Mouse (Mus musculus): ENCODE measurements at regions not wholly inside any gene's neighbourhood (a gene's known extent, or its start where the extent isn't known, plus 50 kb on each side); places are given as distances from the start of the nearest gene placed in this dataset.

DNA sequence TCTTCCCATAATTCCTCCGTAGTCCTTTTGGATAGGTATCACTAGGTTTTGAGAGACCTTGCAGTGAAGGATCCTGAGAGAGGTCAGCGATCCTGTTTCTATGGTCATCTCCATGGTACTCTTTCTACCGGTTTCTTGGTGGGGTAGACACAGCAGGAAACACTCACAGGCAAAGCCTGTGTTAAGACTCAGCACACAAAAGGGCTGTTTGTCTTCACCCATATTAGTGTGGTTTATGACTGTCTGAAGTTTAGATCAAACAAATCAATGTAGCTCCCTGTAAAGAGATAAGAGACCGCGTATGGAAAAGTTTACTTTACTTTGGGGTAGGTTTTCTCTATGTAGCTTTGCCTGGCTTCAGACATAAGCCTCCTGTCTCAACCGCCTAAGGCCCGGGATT lies 282.5 kb upstream of the Rbms1 start:
- DNase-seq (ENCODE audit: low read depth, low spot score), result no peak

DNA sequence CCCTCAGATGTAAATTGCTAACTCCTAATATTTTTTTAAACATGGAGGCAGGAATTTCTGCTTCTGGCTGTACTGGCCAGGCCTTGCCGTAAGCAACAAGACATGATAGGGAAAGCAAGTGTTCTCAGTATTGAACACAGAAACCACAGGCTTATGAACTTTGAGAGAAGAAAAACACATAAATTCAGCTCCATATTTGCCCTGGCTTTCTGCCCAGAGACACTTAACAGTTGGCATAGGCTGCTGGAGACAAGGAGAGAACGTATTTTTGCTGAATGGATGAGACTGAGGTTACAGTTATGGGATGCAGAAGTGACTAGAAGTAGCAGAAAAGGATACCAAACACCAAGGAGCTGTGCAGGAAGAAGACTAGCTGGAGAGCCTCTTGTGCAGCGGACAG lies 258.7 kb upstream of the Rbms1 start:
- DNase-seq (ENCODE audit: low read depth, low spot score), result no peak

GRCm38 (mm10) chr2:61221157-61221556 lies 258.2 kb upstream of the Rbms1 start:
- no peak for DNase-seq (ENCODE audit: low read depth, low spot score)

GRCm38 (mm10) chr2:61213951-61214350 lies 251.0 kb upstream of the Rbms1 start:
- DNase-seq (ENCODE audit: low read depth, low spot score), result no peak

- no peak for DNase-seq (ENCODE audit: low read depth, low spot score)
Observed at GRCm38 (mm10) chr2:61201387-61201786, 238.4 kb upstream of the Rbms1 start.

DNA sequence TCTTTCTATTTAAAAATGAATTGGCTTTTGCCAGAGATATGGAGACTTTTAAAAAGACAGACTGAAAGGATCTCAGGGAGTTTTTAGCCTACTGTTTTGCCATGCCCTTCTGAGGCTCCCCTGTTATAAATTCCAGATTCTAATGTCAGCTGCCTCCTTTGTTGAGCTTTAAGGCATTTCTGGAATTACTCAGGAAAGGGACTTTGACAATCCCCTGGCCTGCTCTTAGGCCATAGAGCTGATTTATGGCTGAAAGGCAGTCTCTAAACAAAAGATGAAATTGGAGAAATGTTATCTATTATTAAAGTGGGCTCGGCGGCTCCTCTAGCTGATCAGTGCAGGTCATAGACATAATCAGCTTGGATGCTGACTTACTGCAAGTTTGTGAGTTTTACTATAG lies 231.0 kb upstream of the Rbms1 start:
- DNase-seq (ENCODE audit: low read depth, low spot score), result no peak

- DNase-seq (ENCODE audit: low read depth, low spot score), result no peak
Observed at GRCm38 (mm10) chr2:61182424-61182979, 219.5 kb upstream of the Rbms1 start.

DNA sequence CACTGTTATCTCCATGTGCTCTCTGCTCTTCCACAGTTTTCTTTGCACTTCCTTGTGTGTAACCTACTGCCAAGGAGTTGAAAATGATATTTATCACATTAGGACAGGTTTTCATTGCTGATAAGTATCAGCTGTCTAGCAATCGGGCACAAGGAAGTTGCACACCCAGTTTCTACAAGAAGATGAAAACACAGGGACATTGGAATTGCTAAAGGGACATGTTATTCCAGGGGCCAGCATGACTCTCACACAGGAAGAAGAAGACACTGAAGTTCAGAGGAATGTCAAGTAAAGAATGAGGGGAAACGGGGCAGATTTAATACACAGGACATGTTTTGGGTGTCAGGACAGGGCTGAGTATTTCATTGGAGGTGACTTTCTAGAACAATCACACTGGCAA lies 214.8 kb upstream of the Rbms1 start:
- no peak for DNase-seq (ENCODE audit: low read depth, low spot score)

DNA sequence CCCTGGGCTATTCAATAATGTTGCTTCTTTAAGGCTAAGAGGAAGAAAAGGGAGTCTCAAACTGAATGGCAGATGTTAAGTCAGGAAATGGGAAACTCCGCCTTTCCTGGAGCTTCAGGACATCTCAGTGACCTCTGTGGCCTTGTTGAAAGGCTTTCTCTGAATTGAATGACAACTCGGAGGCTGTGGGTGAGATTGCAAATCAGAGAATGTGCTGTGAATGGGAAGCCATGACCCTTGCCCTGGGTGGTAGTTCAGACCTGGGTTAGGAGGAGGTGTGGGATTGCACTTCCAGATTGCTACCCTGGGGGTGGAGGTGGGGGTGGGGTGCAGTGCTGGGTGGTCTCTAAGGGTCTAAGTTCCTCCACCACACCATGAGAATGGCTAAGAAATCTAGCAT lies 213.8 kb upstream of the Rbms1 start:
- no peak for DNase-seq (ENCODE audit: low read depth, low spot score)

GRCm38 (mm10) chr2:61173581-61173980 lies 210.6 kb upstream of the Rbms1 start:
- peak; percentile 14 for DNase-seq (ENCODE audit: low read depth, low spot score)

- no peak for DNase-seq (ENCODE audit: low read depth, low spot score)
Observed at GRCm38 (mm10) chr2:61161336-61161735, 198.3 kb upstream of the Rbms1 start.

GRCm38 (mm10) chr2:61159761-61160160 lies 196.8 kb upstream of the Rbms1 start:
- no peak for DNase-seq (ENCODE audit: low read depth, low spot score)

GRCm38 (mm10) chr2:61138998-61139631 lies 176.1 kb upstream of the Rbms1 start:
- DNase-seq (ENCODE audit: low read depth, low spot score), result peak; percentile 86

GRCm38 (mm10) chr2:61138625-61138997 lies 175.6 kb upstream of the Rbms1 start:
- DNase-seq (ENCODE audit: low read depth, low spot score), result no peak

- DNase-seq (ENCODE audit: low read depth, low spot score), result no peak
Observed at GRCm38 (mm10) chr2:61137378-61137777, 174.4 kb upstream of the Rbms1 start.

GRCm38 (mm10) chr2:61136926-61137325 lies 173.9 kb upstream of the Rbms1 start:
- DNase-seq (ENCODE audit: low read depth, low spot score), result no peak

GRCm38 (mm10) chr2:61123046-61123806 lies 160.2 kb upstream of the Rbms1 start:
- no peak for DNase-seq (ENCODE audit: low read depth, low spot score)

DNA sequence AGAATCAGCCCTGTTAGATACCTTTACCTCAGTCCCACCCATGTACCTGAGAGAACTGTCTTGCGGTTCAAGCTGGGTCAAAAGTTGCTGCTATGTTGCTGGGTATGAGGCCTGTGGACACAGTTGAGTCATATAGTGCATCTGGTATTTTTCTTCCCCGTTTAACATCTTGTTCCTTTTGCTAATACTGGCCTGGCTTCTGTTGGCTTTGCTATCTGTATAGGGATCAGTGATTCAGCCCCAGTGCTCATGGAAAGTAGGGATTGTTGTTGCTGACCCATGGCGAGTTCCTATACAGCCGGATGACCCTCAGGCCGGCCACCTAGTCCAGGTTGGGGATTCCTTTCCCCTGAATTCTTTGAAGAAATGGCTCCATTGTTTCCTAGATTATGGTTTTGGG lies 158.3 kb upstream of the Rbms1 start:
- no peak for DNase-seq (ENCODE audit: low read depth, low spot score)

- DNase-seq (ENCODE audit: low read depth, low spot score), result no peak
Observed at GRCm38 (mm10) chr2:61114620-61115019, 151.6 kb upstream of the Rbms1 start.

- DNase-seq (ENCODE audit: low read depth, low spot score), result no peak
Observed at GRCm38 (mm10) chr2:61113916-61114315, 150.9 kb upstream of the Rbms1 start.

DNA sequence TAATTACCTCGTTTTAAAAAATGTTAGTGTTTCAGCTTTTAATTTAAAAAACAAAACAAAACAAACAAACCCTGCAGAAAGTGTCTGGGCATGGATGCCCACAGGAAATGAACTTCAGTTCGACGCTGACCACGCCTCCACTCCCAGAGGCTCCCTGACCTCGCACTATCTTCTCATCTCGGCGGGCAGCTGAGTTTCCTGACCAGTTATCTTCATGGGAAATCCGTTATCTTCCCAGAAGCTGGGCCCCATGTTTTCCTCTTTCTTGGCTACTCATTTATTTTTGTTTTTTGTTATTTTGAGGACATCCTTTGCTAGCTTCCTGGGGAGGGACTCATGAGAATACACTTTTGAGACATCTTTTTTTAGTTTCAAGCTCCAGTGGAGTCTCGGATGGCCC lies 147.6 kb upstream of the Rbms1 start:
- DNase-seq (ENCODE audit: low read depth, low spot score), result no peak

- DNase-seq (ENCODE audit: low read depth, low spot score), result no peak
Observed at GRCm38 (mm10) chr2:61109564-61109963, 146.6 kb upstream of the Rbms1 start.

GRCm38 (mm10) chr2:61105169-61105568 lies 142.2 kb upstream of the Rbms1 start:
- no peak for DNase-seq (ENCODE audit: low read depth, low spot score)

Measured in skeletal muscle tissue, adult 2 months (tissue).